Mouse (Mus musculus) cerebellum, postnatal 14 days (tissue): ENCODE results near the gene Ppox.
"Not testable (repeated sequence)": the region's sequence is repeated elsewhere in the genome, so short reads cannot be mapped to it uniquely, and the experiment has no call there.

Experiments
- DNase-seq, 2 experiments: peaks; one replicate each; pipeline ENCODE4 v3.0.0; 2021; ENCODE audit warnings: mixed read lengths in 2 of 2

Gene Ppox

GRCm38 (mm10) chr1:171241952-171242351 is 39.0 kb downstream of the Ppox start:
- DNase-seq, result not testable (repeated sequence)

GRCm38 (mm10) chr1:171240911-171241310 is 40.1 kb downstream of the Ppox start:
- DNase-seq, result no peak

- DNase-seq, result no peak
Measured at GRCm38 (mm10) chr1:171239992-171240744, 40.8 kb downstream of the Ppox start.

DNA sequence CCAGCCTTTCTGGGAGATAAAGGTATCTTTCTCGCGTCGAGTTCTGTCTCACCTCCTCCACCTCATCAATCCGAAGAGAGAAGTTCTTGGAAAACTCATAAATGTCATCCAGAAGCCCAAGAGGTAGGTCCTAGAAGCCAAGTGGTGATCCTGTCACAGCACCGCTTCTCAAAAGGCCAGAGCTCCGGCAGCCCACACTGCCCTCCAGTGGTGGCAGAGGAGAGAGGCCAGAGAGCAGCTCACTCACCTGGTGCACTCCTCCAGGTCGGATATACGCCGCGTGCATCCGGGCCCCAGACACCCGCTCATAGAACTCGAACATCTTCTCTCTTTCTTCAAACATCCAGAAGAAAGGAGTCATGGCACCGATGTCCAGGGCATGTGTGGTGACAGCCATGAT is 42.5 kb downstream of the Ppox start:
- DNase-seq, result peak; percentile 66 to 77

DNA sequence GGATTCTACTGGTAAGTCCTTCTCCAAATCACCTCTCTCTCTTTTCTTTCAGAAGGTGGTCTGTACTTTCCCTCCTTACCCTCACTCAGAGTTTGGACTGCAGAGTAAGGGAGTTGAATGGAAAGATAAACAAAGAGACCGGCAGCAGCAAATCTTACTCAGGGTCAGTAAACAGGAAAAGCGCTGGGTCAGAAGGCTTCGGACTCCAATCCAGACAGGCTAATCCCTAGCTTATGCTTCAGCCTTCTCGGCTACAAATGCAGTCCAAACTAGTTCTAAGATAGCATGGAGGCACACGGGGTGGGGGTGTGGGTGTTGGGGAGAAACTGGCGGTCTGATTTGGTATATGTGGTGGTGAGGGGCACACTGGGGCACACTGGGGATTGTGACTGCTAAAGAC is 43.5 kb downstream of the Ppox start:
- no peak for DNase-seq

DNA sequence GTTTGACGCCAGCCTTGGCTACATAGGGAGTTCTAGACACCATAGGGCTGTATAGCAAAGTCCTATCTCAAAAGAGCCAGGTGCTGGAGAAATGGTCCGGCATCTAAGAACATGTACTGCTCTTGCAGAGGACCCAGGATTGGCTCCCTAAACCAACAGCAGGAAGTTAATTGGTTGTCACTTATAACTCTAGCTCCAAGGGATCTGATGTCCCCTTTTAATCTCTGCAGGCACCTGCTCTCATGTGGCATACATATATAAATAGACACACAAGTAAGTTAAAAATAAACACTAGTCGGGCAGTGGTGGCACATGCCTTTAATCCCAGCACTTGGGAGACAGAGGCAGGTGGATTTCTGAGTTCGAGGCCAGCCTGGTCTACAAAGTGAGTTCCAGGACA is 45.2 kb downstream of the Ppox start:
- no peak for DNase-seq

- no peak for DNase-seq
Measured at GRCm38 (mm10) chr1:171234538-171234937, 46.4 kb downstream of the Ppox start.

GRCm38 (mm10) chr1:171234126-171234525 is 46.9 kb downstream of the Ppox start, which contains the start of gene Fcer1g:
Gene Fcer1g, minus strand, starts transcription at chr1:171234365.
- DNase-seq, result no peak

GRCm38 (mm10) chr1:171232800-171233730 is 47.9 kb downstream of the Ppox start:
- DNase-seq, result no peak

DNA sequence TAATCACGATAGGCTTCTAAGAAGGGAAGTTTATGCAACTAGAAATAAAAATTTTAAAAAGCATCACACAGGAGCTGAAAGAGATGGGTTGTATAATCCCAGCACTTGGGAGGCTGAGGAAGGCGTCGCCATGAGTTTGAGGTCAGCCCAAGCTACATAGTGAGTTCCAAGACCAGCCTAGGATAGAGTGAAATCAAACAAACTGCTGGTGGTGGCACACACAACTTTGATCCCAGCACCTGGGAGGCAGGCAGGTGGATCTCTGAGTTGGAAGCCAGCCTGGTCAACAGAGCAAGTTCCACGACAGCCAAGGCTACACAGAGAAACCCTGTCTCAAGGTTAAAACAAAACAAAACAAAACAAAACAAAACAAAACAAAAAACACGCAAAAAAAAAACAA is 48.6 kb downstream of the Ppox start:
- DNase-seq, result no peak

DNA sequence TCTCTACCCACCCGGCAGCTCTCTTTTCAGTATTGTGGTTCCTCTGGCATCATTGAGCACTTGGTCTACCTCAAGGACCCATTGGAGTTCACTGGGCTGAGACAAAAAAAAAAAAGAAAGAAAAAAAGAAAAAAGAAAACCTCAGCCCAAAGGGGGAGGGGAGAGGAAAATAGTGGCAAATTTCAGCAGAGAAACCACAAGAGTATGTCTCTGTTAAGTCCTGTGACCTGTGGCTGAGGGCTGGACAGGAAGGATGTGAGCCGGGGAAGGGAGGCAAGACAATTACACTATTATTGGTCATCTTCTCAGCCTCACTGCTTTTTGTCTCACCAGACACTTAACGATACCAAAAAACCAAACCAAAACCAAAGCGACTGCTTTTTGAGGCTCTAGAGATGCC is 49.1 kb downstream of the Ppox start:
- DNase-seq, result no peak

DNA sequence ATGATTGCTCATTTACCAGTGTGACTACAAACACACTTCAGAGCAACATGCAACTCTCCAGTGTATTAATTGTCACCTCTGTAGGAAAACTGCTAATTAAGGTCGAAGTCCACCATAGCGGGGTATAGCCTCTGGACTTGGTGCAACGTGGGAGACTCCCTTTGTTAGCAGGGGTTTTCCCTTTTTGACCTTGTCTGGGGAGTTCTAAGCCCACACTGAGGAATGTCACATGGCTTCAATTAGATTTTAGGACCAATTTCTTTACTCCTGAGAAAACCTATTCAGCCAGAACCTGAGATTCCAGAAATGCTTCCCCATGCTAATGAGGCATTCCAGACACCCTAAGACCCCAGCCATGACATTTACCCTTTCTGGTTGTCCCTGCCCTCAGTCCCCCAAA is 50.8 kb downstream of the Ppox start:
- DNase-seq, result no peak

GRCm38 (mm10) chr1:171229750-171230149 is 51.2 kb downstream of the Ppox start:
- no peak for DNase-seq

DNA sequence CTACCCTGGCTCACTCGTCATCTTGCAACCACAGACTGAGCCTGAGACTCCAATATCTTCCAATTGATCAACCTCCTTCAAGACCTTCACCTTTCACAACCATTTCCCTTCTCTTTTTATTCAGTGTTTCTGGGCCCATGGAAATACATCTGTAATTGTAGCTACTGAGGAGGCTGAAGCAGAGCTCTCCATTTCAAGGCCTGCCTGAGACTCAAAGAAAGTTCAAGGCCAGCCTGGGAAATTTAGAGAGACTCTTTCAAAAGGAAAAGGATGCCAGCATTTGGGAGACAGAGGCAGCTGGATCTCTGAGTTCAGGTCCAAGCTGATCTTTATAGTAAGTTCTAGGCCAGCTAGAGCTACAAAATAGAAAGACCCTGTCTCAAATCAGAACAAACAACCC is 53.1 kb downstream of the Ppox start:
- no peak for DNase-seq

DNA sequence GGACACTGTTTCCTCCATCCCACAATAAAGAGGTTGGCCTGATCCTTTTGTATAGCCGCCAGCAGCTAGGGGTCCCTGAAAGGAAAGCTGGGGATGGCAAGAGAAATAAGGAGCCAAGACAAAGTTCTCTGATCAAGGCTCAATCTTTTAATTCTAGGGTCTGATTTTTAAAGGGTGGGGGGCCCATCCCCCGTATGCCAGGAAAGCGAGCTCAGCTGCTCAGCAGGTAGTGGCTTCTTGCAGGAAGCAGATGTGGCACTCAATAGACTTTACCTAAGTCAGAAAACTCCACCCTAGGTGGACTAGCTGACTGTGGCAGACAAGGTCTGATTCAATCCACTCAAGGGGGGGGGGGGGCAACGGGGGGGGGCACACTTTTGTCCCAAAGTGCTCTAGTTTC is 54.2 kb downstream of the Ppox start:
- DNase-seq, result no peak
